Mouse (Mus musculus): ENCODE data around the gene Otop3. TPM values are rescaled to one million over a fixed set of nuclear protein-coding genes. Genes with fewer than 3 reads are reported as not detected.

The Otop3 gene
- polyA plus RNA-seq, 1 experiment from 2014 or later: not detected

- WGBS: 43% methylated on average over 7 of the region's 7 CpGs
- ATAC-seq (replicated peaks; ENCODE audit: low FRiP score): no peak; the same call in 1 of the 2 replicates
Observed at GRCm38 (mm10) chr11:115366039-115366705, 31.6 kb downstream of the Otop3 start.

GRCm38 (mm10) chr11:115366706-115367394, 32.3 kb downstream of the Otop3 start:
- H3K4me1 ChIP-seq (replicated peaks; ENCODE audit: control insufficient read depth, insufficient read depth, low read length): peaks cover 3% of the 10 kb centered on the region; the same call in 1 of the 2 replicates
- H3K4me3 ChIP-seq (ENCODE audit: low read depth, low read length): peak overlapping the region; percentile 66
- peak overlapping the region; percentile 73 for H3K9ac ChIP-seq (ENCODE audit: low read length)
- H3K9me3 ChIP-seq (ENCODE audit: control insufficient read depth, low read length): no peaks in the 10 kb centered on the region
- peaks cover 7% of the 10 kb centered on the region; the same call in 1 of the 2 replicates for H3K27me3 ChIP-seq (ENCODE audit: control insufficient read depth, insufficient read depth, low read length)
- WGBS: under 1% methylated on average over 28 of the region's 28 CpGs
- ATAC-seq (replicated peaks; ENCODE audit: low FRiP score): peak; percentile 67
- H3K36me3 ChIP-seq (ENCODE audit: control insufficient read depth, insufficient read depth, low read length): no peaks in the 10 kb centered on the region
- peak; percentile 75 for DNase-seq (ENCODE audit: low spot score)
- peak overlapping the region; percentile 4; the same call in 1 of the 2 replicates for H3K27ac ChIP-seq (ENCODE audit: low read depth, low read length)
- peak overlapping the region; percentile 98 for H3K4me2 ChIP-seq (ENCODE audit: low read depth, low read length, severe bottlenecking)

More at GRCm38 (mm10) chr11:115366039-115366705, 31.6 kb downstream of the Otop3 start:
- H3K4me2 ChIP-seq (ENCODE audit: low read depth, low read length, severe bottlenecking): peak overlapping the region; percentile 98
- no peak overlapping the region for H3K27ac ChIP-seq (ENCODE audit: low read depth, low read length)
- no peak for DNase-seq (ENCODE audit: low spot score)
- H3K9me3 ChIP-seq (ENCODE audit: control insufficient read depth, low read length): no peaks in the 10 kb centered on the region
- H3K4me3 ChIP-seq (ENCODE audit: low read depth, low read length): peak overlapping the region; percentile 66
- H3K4me1 ChIP-seq (replicated peaks; ENCODE audit: control insufficient read depth, insufficient read depth, low read length): peaks cover 3% of the 10 kb centered on the region; the same call in 1 of the 2 replicates
- H3K27me3 ChIP-seq (ENCODE audit: control insufficient read depth, insufficient read depth, low read length): peaks cover 7% of the 10 kb centered on the region; the same call in 1 of the 2 replicates
- H3K9ac ChIP-seq (ENCODE audit: low read length): no peak overlapping the region
- no peaks in the 10 kb centered on the region for H3K36me3 ChIP-seq (ENCODE audit: control insufficient read depth, insufficient read depth, low read length)

GRCm38 (mm10) chr11:115367395-115367944, 32.9 kb downstream of the Otop3 start, which contains the start of gene Hid1:
Gene Hid1, minus strand, starts transcription at chr11:115367756.
- Histone ChIP-seq H3K36me3 (ENCODE audit: control insufficient read depth, insufficient read depth, low read length) (no peaks in the 10 kb centered on the region), H3K4me3 (ENCODE audit: low read depth, low read length) (peak within 1 kb of the TSS; percentile 66), H3K4me2 (ENCODE audit: low read depth, low read length, severe bottlenecking) (peak within 1 kb of the TSS; percentile 98), H3K4me1 (replicated peaks; ENCODE audit: control insufficient read depth, insufficient read depth, low read length) (peaks cover 3% of the 10 kb centered on the region; the same call in 1 of the 2 replicates), H3K9ac (ENCODE audit: low read length) (peak within 1 kb of the TSS; percentile 73), H3K27me3 (ENCODE audit: control insufficient read depth, insufficient read depth, low read length) (peaks cover 7% of the 10 kb centered on the region; the same call in 1 of the 2 replicates), H3K27ac (ENCODE audit: low read depth, low read length) (peak within 1 kb of the TSS; percentile 4; the same call in 1 of the 2 replicates), H3K9me3 (ENCODE audit: control insufficient read depth, low read length) (no peaks in the 10 kb centered on the region)
- under 1% methylated on average over 38 of the region's 39 CpGs for WGBS
- ATAC-seq (replicated peaks; ENCODE audit: low FRiP score) (peak; percentile 80), DNase-seq (ENCODE audit: low spot score) (peak; percentile 92)

- H3K36me3 ChIP-seq (ENCODE audit: control insufficient read depth, insufficient read depth, low read length): no peaks in the 10 kb centered on the region
- H3K9ac ChIP-seq (ENCODE audit: low read length): no peak overlapping the region
- H3K27me3 ChIP-seq (ENCODE audit: control insufficient read depth, insufficient read depth, low read length): peaks cover 15% of the 10 kb centered on the region
- DNase-seq (ENCODE audit: low spot score) (no peak), ATAC-seq (replicated peaks; ENCODE audit: low FRiP score) (no peak)
- no peak overlapping the region for H3K27ac ChIP-seq (ENCODE audit: low read depth, low read length)
- H3K4me3 ChIP-seq (ENCODE audit: low read depth, low read length): no peak overlapping the region
- no peak overlapping the region for H3K4me2 ChIP-seq (ENCODE audit: low read depth, low read length, severe bottlenecking)
- no peaks in the 10 kb centered on the region for H3K9me3 ChIP-seq (ENCODE audit: control insufficient read depth, low read length)
- H3K4me1 ChIP-seq (replicated peaks; ENCODE audit: control insufficient read depth, insufficient read depth, low read length): peaks cover 13% of the 10 kb centered on the region
- 61% methylated on average over 7 of the region's 7 CpGs for WGBS
Observed at GRCm38 (mm10) chr11:115370368-115370767, 35.8 kb downstream of the Otop3 start.

GRCm38 (mm10) chr11:115371354-115371753, 36.8 kb downstream of the Otop3 start:
- no peak overlapping the region for H3K9ac ChIP-seq (ENCODE audit: low read length)
- H3K4me3 ChIP-seq (ENCODE audit: low read depth, low read length): no peak overlapping the region
- no peaks in the 10 kb centered on the region for H3K36me3 ChIP-seq (ENCODE audit: control insufficient read depth, insufficient read depth, low read length)
- no peaks in the 10 kb centered on the region for H3K9me3 ChIP-seq (ENCODE audit: control insufficient read depth, low read length)
- no peak overlapping the region for H3K4me2 ChIP-seq (ENCODE audit: low read depth, low read length, severe bottlenecking)
- ATAC-seq (replicated peaks; ENCODE audit: low FRiP score) (no peak), DNase-seq (ENCODE audit: low spot score) (no peak)
- peaks cover 13% of the 10 kb centered on the region for H3K4me1 ChIP-seq (replicated peaks; ENCODE audit: control insufficient read depth, insufficient read depth, low read length)
- WGBS: 73% methylated on average over 8 of the region's 8 CpGs
- peaks cover 15% of the 10 kb centered on the region for H3K27me3 ChIP-seq (ENCODE audit: control insufficient read depth, insufficient read depth, low read length)
- H3K27ac ChIP-seq (ENCODE audit: low read depth, low read length): no peak overlapping the region

- Histone ChIP-seq H3K27me3 (ENCODE audit: control insufficient read depth, insufficient read depth, low read length) (peaks cover 15% of the 10 kb centered on the region), H3K9me3 (ENCODE audit: control insufficient read depth, low read length) (no peaks in the 10 kb centered on the region), H3K9ac (ENCODE audit: low read length) (no peak overlapping the region), H3K27ac (ENCODE audit: low read depth, low read length) (no peak overlapping the region), H3K4me3 (ENCODE audit: low read depth, low read length) (no peak overlapping the region), H3K4me2 (ENCODE audit: low read depth, low read length, severe bottlenecking) (no peak overlapping the region), H3K36me3 (ENCODE audit: control insufficient read depth, insufficient read depth, low read length) (no peaks in the 10 kb centered on the region), H3K4me1 (replicated peaks; ENCODE audit: control insufficient read depth, insufficient read depth, low read length) (peaks cover 10% of the 10 kb centered on the region)
- 57% methylated on average over 1 of the region's 1 CpGs for WGBS
- no peak for DNase-seq (ENCODE audit: low spot score)
- ATAC-seq (replicated peaks; ENCODE audit: low FRiP score): no peak
Observed at GRCm38 (mm10) chr11:115372015-115372414, 37.5 kb downstream of the Otop3 start.

GRCm38 (mm10) chr11:115372737-115373136, 38.2 kb downstream of the Otop3 start:
- Histone ChIP-seq H3K27ac (ENCODE audit: low read depth, low read length) (no peak overlapping the region), H3K36me3 (ENCODE audit: control insufficient read depth, insufficient read depth, low read length) (no peaks in the 10 kb centered on the region), H3K27me3 (ENCODE audit: control insufficient read depth, insufficient read depth, low read length) (peaks cover 13% of the 10 kb centered on the region), H3K9me3 (ENCODE audit: control insufficient read depth, low read length) (no peaks in the 10 kb centered on the region), H3K4me1 (replicated peaks; ENCODE audit: control insufficient read depth, insufficient read depth, low read length) (peaks cover 10% of the 10 kb centered on the region), H3K4me2 (ENCODE audit: low read depth, low read length, severe bottlenecking) (no peak overlapping the region), H3K4me3 (ENCODE audit: low read depth, low read length) (no peak overlapping the region), H3K9ac (ENCODE audit: low read length) (no peak overlapping the region)
- no peak for DNase-seq (ENCODE audit: low spot score)
- ATAC-seq (replicated peaks; ENCODE audit: low FRiP score): no peak
- WGBS: 53% methylated on average over 2 of the region's 2 CpGs

- ATAC-seq (replicated peaks; ENCODE audit: low FRiP score) (0 out of 2 replicates have a peak, but pooled peaks have one; percentile 18), DNase-seq (ENCODE audit: low spot score) (peak; percentile 65)
- Histone ChIP-seq H3K4me3 (ENCODE audit: low read depth, low read length) (peak overlapping the region; percentile 36), H3K9ac (ENCODE audit: low read length) (peak overlapping the region; percentile 59), H3K4me2 (ENCODE audit: low read depth, low read length, severe bottlenecking) (peak overlapping the region; percentile 84), H3K27me3 (ENCODE audit: control insufficient read depth, insufficient read depth, low read length) (peaks cover 10% of the 10 kb centered on the region), H3K9me3 (ENCODE audit: control insufficient read depth, low read length) (no peaks in the 10 kb centered on the region), H3K4me1 (replicated peaks; ENCODE audit: control insufficient read depth, insufficient read depth, low read length) (peaks cover 10% of the 10 kb centered on the region), H3K27ac (ENCODE audit: low read depth, low read length) (no peak overlapping the region), H3K36me3 (ENCODE audit: control insufficient read depth, insufficient read depth, low read length) (no peaks in the 10 kb centered on the region)
- WGBS: 2% methylated on average over 30 of the region's 30 CpGs
Observed at GRCm38 (mm10) chr11:115373805-115374694, 39.5 kb downstream of the Otop3 start.

Data from forebrain, embryonic 11.5 days (tissue).